Mouse (Mus musculus) intestine, embryonic 15.5 days (tissue): ENCODE data around the gene Stard7. TPM values are rescaled to one million over a fixed set of nuclear protein-coding genes. Genes with fewer than 3 reads are reported as not detected.

ENCODE experiments used
- ATAC-seq: fragments of 200-750 bp; cut with Nextera tagmentation; 2 replicates; pipeline ENCODE4 v1.8.0; 2017; ENCODE audit warnings: moderate TSS enrichment, moderate library complexity
- H3K27ac ChIP-seq: fragments of 300-500 bp; sonication (generic); 2 replicates; pipeline ENCODE4 v1.5.1; 2015; ENCODE audit warnings: mild to moderate bottlenecking, inconsistent platforms
- H3K27me3 ChIP-seq: fragments of 300-500 bp; sonication (generic); replicated peaks from 2 replicates; pipeline ENCODE4 v1.6.1; 2015; ENCODE audit warnings: inconsistent platforms
- H3K36me3 ChIP-seq: fragments of 300-500 bp; sonication (generic); 2 replicates; pipeline ENCODE4 v1.6.1; 2015; ENCODE audit warnings: inconsistent platforms
- H3K4me1 ChIP-seq: fragments of 300-500 bp; sonication (generic); replicated peaks from 2 replicates; pipeline ENCODE4 v1.6.1; 2015; ENCODE audit warnings: inconsistent platforms
- H3K4me2 ChIP-seq: fragments of 300-500 bp; sonication (generic); replicated peaks from 2 replicates; pipeline ENCODE4 v1.6.1; 2015; ENCODE audit warnings: mild to moderate bottlenecking, inconsistent platforms
- H3K4me3 ChIP-seq: fragments of 300-500 bp; sonication (generic); replicated peaks from 2 replicates; pipeline ENCODE4 v1.5.1; 2015; ENCODE audit warnings: inconsistent platforms
- H3K9ac ChIP-seq: fragments of 300-500 bp; sonication (generic); 2 replicates; pipeline ENCODE4 v1.6.1; 2015; ENCODE audit warnings: inconsistent platforms
- H3K9me3 ChIP-seq: fragments of 300-500 bp; sonication (generic); 2 replicates; pipeline ENCODE4 v1.6.1; 2016; ENCODE audit warnings: inconsistent platforms
- WGBS: fragments of 180-500 bp; shearing (Covaris S2); methylation state at CpG from one replicate; pipeline ENCODE4 v1.1.7; 2015; 5-methylcytosine and 5-hydroxymethylcytosine counted together
- polyA plus RNA-seq: library from polyadenylated mRNA; unstranded; fragments of >200 nt; fragmentation: Nextera tagmentation; extraction: Ambion mirVana; gene quantifications from 2 replicates; pipeline ENCODE4 v1.2.1, GENCODE M21; 2015

The Stard7 gene
- polyA plus RNA-seq, 1 experiment from 2014 or later, result 89.1 TPM

DNA sequence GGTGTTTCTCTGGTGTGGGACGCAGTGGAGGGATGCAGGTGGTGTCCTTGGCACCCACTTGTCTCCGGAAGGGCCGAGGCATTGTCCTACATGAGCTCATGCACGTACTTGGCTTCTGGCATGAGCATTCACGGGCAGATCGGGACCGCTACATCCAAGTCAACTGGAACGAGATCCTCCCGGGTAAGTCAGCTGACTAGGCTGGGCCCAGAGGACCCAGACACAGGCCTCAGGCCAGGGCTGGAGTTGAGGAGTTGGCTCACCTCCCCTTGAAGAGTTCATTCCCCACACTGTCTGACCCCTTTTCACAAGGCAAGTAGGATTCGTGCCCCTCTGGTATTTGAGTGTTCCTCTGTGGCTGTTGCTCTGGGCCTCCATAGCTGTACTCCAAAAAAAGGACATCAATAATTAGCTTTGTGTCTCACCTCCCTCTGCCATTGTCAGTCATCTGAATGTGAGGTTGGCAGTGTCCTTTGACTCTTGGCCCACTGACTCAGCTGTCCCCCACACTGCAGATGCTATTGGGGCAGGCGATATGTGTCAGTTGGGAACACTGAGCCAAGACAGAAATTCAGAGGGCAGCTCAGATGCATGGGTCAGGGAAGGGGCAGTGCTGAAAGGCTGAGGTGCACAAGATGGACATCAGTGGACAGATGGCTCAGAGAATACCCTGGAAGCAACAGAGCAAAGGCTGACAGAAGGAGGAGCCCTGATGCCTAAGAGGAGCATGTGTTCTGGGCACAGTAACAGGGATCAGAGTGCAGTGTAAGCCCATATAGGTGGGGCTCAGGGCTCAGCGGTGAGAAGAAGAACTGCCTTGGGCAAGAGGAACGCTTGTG lies 77.3 kb downstream of the Stard7 start:
- ATAC-seq, result no peak
- Histone ChIP-seq H3K4me3 (no peak overlapping the region), H3K9ac (no peak overlapping the region), H3K9me3 (no peaks in the 10 kb centered on the region), H3K27ac (no peak overlapping the region), H3K27me3 (no peaks in the 10 kb centered on the region), H3K36me3 (no peaks in the 10 kb centered on the region), H3K4me1 (no peaks in the 10 kb centered on the region), H3K4me2 (no peak overlapping the region)
- 81% methylated on average over 13 of the region's 13 CpGs for WGBS

Other genes starting within 250 kb of the Stard7 start
- gene Blvra, start 199.6 kb upstream of the Stard7 start, polyA plus RNA-seq, result 63.2 and 63.8 TPM in 2 replicates
- 66.8 and 73.6 TPM in 2 replicates for gene Ncaph, start 136.3 kb upstream of the Stard7 start, polyA plus RNA-seq
- gene Itpripl1, start 126.8 kb upstream of the Stard7 start, polyA plus RNA-seq, result 25.2 and 27.1 TPM in 2 replicates
- gene 1810024B03Rik, start 61.9 kb upstream of the Stard7 start, polyA plus RNA-seq, result 1.8 and 2.0 TPM in 2 replicates
- 42.2 and 45.2 TPM in 2 replicates for gene Snrnp200, start 61.8 kb upstream of the Stard7 start, polyA plus RNA-seq
- 60.2 and 60.9 TPM in 2 replicates for gene Ciao1, start 22.4 kb upstream of the Stard7 start, polyA plus RNA-seq
- 28.3 and 28.5 TPM in 2 replicates for gene Tmem127, start 22.3 kb upstream of the Stard7 start, polyA plus RNA-seq
- gene Dusp2, start 65.9 kb downstream of the Stard7 start, polyA plus RNA-seq, result 4.5 and 5.2 TPM in 2 replicates
- gene Astl, start 68.4 kb downstream of the Stard7 start, polyA plus RNA-seq, result not detected in 2 replicates
- gene Adra2b, start 93.0 kb downstream of the Stard7 start, polyA plus RNA-seq, result 1.3 and 1.7 TPM in 2 replicates
- gene Gpat2, start 155.0 kb downstream of the Stard7 start, polyA plus RNA-seq, result 0.15 and 0.16 TPM in 2 replicates
- gene Fahd2a, start 174.3 kb downstream of the Stard7 start, polyA plus RNA-seq, result 19.0 and 23.0 TPM in 2 replicates